Comparison of ENCODE assay signal across 7 mouse cellular contexts in the genomic region with DNA sequence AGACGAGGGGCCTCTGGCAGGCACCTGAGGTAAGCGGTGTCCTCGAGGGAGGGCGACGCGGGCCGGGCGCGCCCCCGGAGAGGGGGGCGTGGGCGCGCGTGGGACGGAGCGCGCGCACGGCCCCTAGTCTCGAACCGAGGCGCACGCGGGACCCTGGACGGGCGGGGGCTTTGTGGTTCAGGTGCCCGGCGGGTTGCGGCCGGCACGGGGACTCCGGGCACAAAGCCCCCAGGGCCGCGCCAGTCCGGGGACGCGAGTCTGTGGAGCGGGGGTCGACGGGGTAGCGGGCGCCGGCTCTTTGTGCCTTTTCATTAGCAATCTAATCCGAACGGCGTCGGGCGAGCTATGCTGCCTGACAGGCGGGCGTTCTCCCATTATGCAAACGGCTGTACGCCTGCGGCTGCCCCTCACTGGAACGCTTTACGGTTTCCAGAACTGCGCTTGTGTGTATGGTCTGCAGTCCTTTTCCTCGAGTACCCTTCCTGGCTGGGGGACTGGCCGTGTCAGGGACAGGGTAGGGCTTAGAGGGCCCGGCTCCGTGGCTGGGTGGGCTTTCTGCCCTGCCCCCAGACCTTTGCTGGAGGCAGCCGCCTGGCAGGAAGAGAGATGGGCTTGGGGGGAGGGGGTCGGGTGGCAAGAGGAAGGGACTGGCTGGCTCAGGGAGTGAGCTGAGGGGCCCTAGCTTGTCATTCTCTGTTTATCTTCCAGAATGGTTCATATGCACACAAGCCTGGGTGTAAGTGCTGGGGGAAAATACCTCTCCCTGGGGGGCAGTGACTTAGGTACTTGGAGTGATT. TPM values are rescaled to one million over a fixed set of nuclear protein-coding genes. Genes with fewer than 3 reads are reported as not detected.
A peak's percentile ranks its signal among the peaks of the same experiment; 100 is the strongest.
DNase-seq lines count a peak whose midpoint lies in the region; ATAC-seq and TF ChIP-seq lines count a peak whose summit lies in the region.

No protein-coding gene starts in this region.

- peak overlapping the region; percentile 95 for H3K9ac ChIP-seq in MEL (ENCODE audit: control insufficient read depth, low read depth, low read length, poor library complexity, severe bottlenecking)
- H3K9ac ChIP-seq in forebrain, embryonic 14.5 days (ENCODE audit: low read length) = peak overlapping the region; percentile 96
- H3K9ac ChIP-seq in hindbrain, embryonic 12.5 days = peak overlapping the region; percentile 92

- ATAC-seq in forebrain, embryonic 14.5 days = peak; percentile 77
- peak; percentile 78 for ATAC-seq in hindbrain, embryonic 12.5 days (ENCODE audit: low FRiP score)

- no peak for TF ChIP-seq CTCF in MEL (IDR thresholded peaks at IDR 0.05 in 2 of 3, conservative IDR thresholded peaks at IDR 0.05 in 1 of 3; ENCODE audit: control insufficient read depth in 1 of 3, insufficient read depth in 1 of 3, low read depth in 2 of 3, low read length in 3 of 3, poor library complexity in 1 of 3, severe bottlenecking in 1 of 3)
- TF ChIP-seq CTCF in brain, embryonic 14.5 days (IDR thresholded peaks at IDR 0.05; ENCODE audit: borderline replicate concordance, extremely low read depth, insufficient read depth, insufficient read length) = no peak

- 0 out of 4 replicates have a peak, but pooled peaks of 1 of the 2 experiments have one; percentile 2 for TF ChIP-seq EP300 in MEL (IDR thresholded peaks at IDR 0.05; ENCODE audit: low read depth in 1 of 2, low read length in 2 of 2)

- no peak; a peak in 1 of 4 replicates for TF ChIP-seq POLR2A in MEL (IDR thresholded peaks at IDR 0.05; ENCODE audit: control insufficient read depth in 1 of 2, insufficient read depth in 1 of 2, low read depth in 1 of 2, low read length in 2 of 2, poor library complexity in 1 of 2)
- TF ChIP-seq POLR2A in brain, embryonic 14.5 days (IDR thresholded peaks at IDR 0.05; ENCODE audit: borderline replicate concordance, extremely low read depth, insufficient read depth, insufficient read length, poor library complexity, severe bottlenecking) = no peak

- H3K4me1 ChIP-seq in MEL (ENCODE audit: control insufficient read depth in 1 of 2, insufficient read depth in 2 of 2, low read length in 2 of 2) = peaks cover 28 to 48% of the 10 kb centered on the region in 2 experiments
- peaks cover 18% of the 10 kb centered on the region for H3K4me1 ChIP-seq in forebrain, embryonic 14.5 days (ENCODE audit: control insufficient read depth, insufficient read depth, low read length)
- H3K4me1 ChIP-seq in hindbrain, embryonic 12.5 days = peaks cover 41% of the 10 kb centered on the region

- no peaks in the 10 kb centered on the region for H3K9me3 ChIP-seq in MEL (replicated peaks; ENCODE audit: insufficient read depth, low read length)
- H3K9me3 ChIP-seq in forebrain, embryonic 14.5 days (replicated peaks; ENCODE audit: control insufficient read depth, low read length) = no peaks in the 10 kb centered on the region
- H3K9me3 ChIP-seq in hindbrain, embryonic 12.5 days (replicated peaks) = peaks cover 6% of the 10 kb centered on the region; the same call in 1 of the 2 replicates

- H3K4me2 ChIP-seq in forebrain, embryonic 14.5 days (ENCODE audit: low read length) = peak overlapping the region; percentile 84
- peak overlapping the region; percentile 76 for H3K4me2 ChIP-seq in hindbrain, embryonic 12.5 days (replicated peaks)

- peaks cover 0 to 35% of the 10 kb centered on the region in 2 experiments; a peak in 2 of 4 replicates for H3K36me3 ChIP-seq in MEL (ENCODE audit: control insufficient read depth in 1 of 2, insufficient read depth in 2 of 2, low read length in 2 of 2)
- H3K36me3 ChIP-seq in forebrain, embryonic 14.5 days (ENCODE audit: control insufficient read depth, insufficient read depth, low read length) = no peaks in the 10 kb centered on the region
- no peaks in the 10 kb centered on the region for H3K36me3 ChIP-seq in hindbrain, embryonic 12.5 days

- DNase-seq in MEL (ENCODE audit: low read depth, low spot score) = peak; percentile 70
- peak; percentile 86 for DNase-seq in brain, embryonic 14.5 days (ENCODE audit: low read depth)
- peak; percentile 81 for DNase-seq in forebrain, embryonic 14.5 days (ENCODE audit: low spot score)
- peak; percentile 24 for DNase-seq in left cerebral cortex, adult 11 months (ENCODE audit: low spot score)
- DNase-seq in lung, postnatal 25 days (ENCODE audit: low spot score) = peak; percentile 5
- DNase-seq in right cerebral cortex, postnatal 10 days (ENCODE audit: low spot score in 2 of 2) = peak; percentile 59 to 64

- H3K27me3 ChIP-seq in MEL (ENCODE audit: control insufficient read depth in 1 of 2, insufficient read depth in 2 of 2, low read length in 2 of 2) = no peaks in the 10 kb centered on the region
- no peaks in the 10 kb centered on the region for H3K27me3 ChIP-seq in forebrain, embryonic 14.5 days (replicated peaks; ENCODE audit: control insufficient read depth, insufficient read depth, low read length)
- no peaks in the 10 kb centered on the region for H3K27me3 ChIP-seq in hindbrain, embryonic 12.5 days

- peak overlapping the region; percentile 61 for H3K27ac ChIP-seq in MEL (ENCODE audit: control insufficient read depth, low read depth, low read length)
- H3K27ac ChIP-seq in forebrain, embryonic 14.5 days (ENCODE audit: low read depth, low read length) = peak overlapping the region; percentile 94
- H3K27ac ChIP-seq in hindbrain, embryonic 12.5 days = peak overlapping the region; percentile 95

- peak overlapping the region; percentile 88 to 97 for H3K4me3 ChIP-seq in MEL (ENCODE audit: control insufficient read depth in 1 of 2, insufficient read depth in 1 of 2, low read depth in 2 of 2, low read length in 2 of 2)
- H3K4me3 ChIP-seq in forebrain, embryonic 14.5 days (ENCODE audit: low read depth, low read length) = peak overlapping the region; percentile 90
- H3K4me3 ChIP-seq in hindbrain, embryonic 12.5 days = peak overlapping the region; percentile 62

- WGBS in forebrain, embryonic 14.5 days = 1% methylated on average over 59 of the region's 62 CpGs
- whole genome bisulfite sequencing in hindbrain, embryonic 12.5 days = under 1% methylated on average over 59 of the region's 62 CpGs

- TF ChIP-seq RAD21 in MEL (IDR thresholded peaks at IDR 0.05; ENCODE audit: low read depth, low read length) = no peak

- H3K79me2 ChIP-seq in MEL (ENCODE audit: control insufficient read depth, insufficient read depth, low read length, poor library complexity) = peaks cover 30% of the 10 kb centered on the region

TF ChIP-seq in MEL, 35 proteins besides CTCF, POLR2A, EP300 and RAD21:
- TF ChIP-seq NELFE (IDR thresholded peaks at IDR 0.05; ENCODE audit: low read depth, low read length) (no peak), SIN3A (IDR thresholded peaks at IDR 0.05; ENCODE audit: low read length) (peak; percentile 6), MXI1 (IDR thresholded peaks at IDR 0.05; ENCODE audit: low read depth, low read length) (peak; percentile 77; the same call in 1 of the 2 replicates), MAFK (IDR thresholded peaks at IDR 0.05; ENCODE audit: borderline replicate concordance, low read depth, low read length) (no peak), UBTF (IDR thresholded peaks at IDR 0.05; ENCODE audit: borderline replicate concordance, insufficient read depth, low read depth, low read length) (0 out of 2 replicates have a peak, but pooled peaks have one; percentile 34)

RNA-seq across cellular contexts. Expression of a gene that starts 0.5 kb away (rescaled TPM):
- total RNA-seq in MEL (2012; rRNA removed) = 5.8 and 5.9 TPM in 2 replicates
- polyA plus RNA-seq in MEL (2012; ENCODE audit: insufficient read depth in 1 of 2, insufficient read length in 2 of 2, low read depth in 1 of 2, low replicate concordance in 2 of 2, missing spikeins in 1 of 2) = 1 to 10 TPM in 1 of 2 experiments, not detected in 1; 9.5 TPM
- polyA plus RNA-seq in brain, embryonic 14.5 days (2012; rRNA removed) = 12.1 and 16.4 TPM in 2 replicates
- 2.9 and 4.2 TPM in 2 replicates for polyA plus RNA-seq in forebrain, embryonic 14.5 days (2014; fragmentation: Nextera tagmentation; extraction: Ambion mirVana)
- polyA plus RNA-seq in hindbrain, embryonic 12.5 days (2016; fragmentation: Nextera tagmentation; extraction: Ambion mirVana) = 12.3 and 13.8 TPM in 2 replicates

RNA-seq across cellular contexts. Expression of a gene that starts 25.5 kb away (rescaled TPM):
- total RNA-seq in MEL (2012; rRNA removed) = 0.36 and 0.62 TPM in 2 replicates
- polyA plus RNA-seq in MEL (2012; ENCODE audit: insufficient read depth in 1 of 2, insufficient read length in 2 of 2, low read depth in 1 of 2, low replicate concordance in 2 of 2, missing spikeins in 1 of 2) = under 1 TPM in 1 of 2 experiments, not detected in 1; 0.35 TPM
- polyA plus RNA-seq in brain, embryonic 14.5 days (2012; rRNA removed) = 1.3 and 2.2 TPM in 2 replicates
- polyA plus RNA-seq in forebrain, embryonic 14.5 days (2014; fragmentation: Nextera tagmentation; extraction: Ambion mirVana) = 1.1 and 1.2 TPM in 2 replicates
- polyA plus RNA-seq in hindbrain, embryonic 12.5 days (2016; fragmentation: Nextera tagmentation; extraction: Ambion mirVana) = 1.3 and 2.0 TPM in 2 replicates

RNA-seq across cellular contexts. Expression of a gene that starts 31.5 kb away (rescaled TPM):
- total RNA-seq in MEL (2012; rRNA removed) = 137 and 166 TPM in 2 replicates
- polyA plus RNA-seq in MEL (2012; ENCODE audit: insufficient read depth in 1 of 2, insufficient read length in 2 of 2, low read depth in 1 of 2, low replicate concordance in 2 of 2, missing spikeins in 1 of 2) = 1,000 to 10,000 TPM in 1 of 2 experiments, 100 to 1,000 TPM in 1; 297 to 2,006 TPM
- 96.5 and 127 TPM in 2 replicates for polyA plus RNA-seq in brain, embryonic 14.5 days (2012; rRNA removed)
- polyA plus RNA-seq in forebrain, embryonic 14.5 days (2014; fragmentation: Nextera tagmentation; extraction: Ambion mirVana) = 317 and 319 TPM in 2 replicates
- polyA plus RNA-seq in hindbrain, embryonic 12.5 days (2016; fragmentation: Nextera tagmentation; extraction: Ambion mirVana) = 346 and 373 TPM in 2 replicates

RNA-seq across cellular contexts. Expression of a gene that starts 42.0 kb away (rescaled TPM):
- 2.6 and 3.3 TPM in 2 replicates for total RNA-seq in MEL (2012; rRNA removed)
- 1 to 10 TPM in 1 of 2 experiments, not detected in 1; 7.5 TPM for polyA plus RNA-seq in MEL (2012; ENCODE audit: insufficient read depth in 1 of 2, insufficient read length in 2 of 2, low read depth in 1 of 2, low replicate concordance in 2 of 2, missing spikeins in 1 of 2)
- 46.6 and 63.5 TPM in 2 replicates for polyA plus RNA-seq in brain, embryonic 14.5 days (2012; rRNA removed)
- polyA plus RNA-seq in forebrain, embryonic 14.5 days (2014; fragmentation: Nextera tagmentation; extraction: Ambion mirVana) = 6.6 and 12.4 TPM in 2 replicates
- 19.6 and 23.0 TPM in 2 replicates for polyA plus RNA-seq in hindbrain, embryonic 12.5 days (2016; fragmentation: Nextera tagmentation; extraction: Ambion mirVana)

Comparison
In these comparisons a context has a peak if more than half of its experiments do, and no peak if none do; other contexts are left out.
1. Peak in every context shown above with its lines: DNase-seq, ATAC-seq, H3K4me3 ChIP-seq and H3K27ac ChIP-seq.
2. DNase-seq: peak in every context shown above with its lines; median percentile 86 in brain, embryonic 14.5 days; 81 in forebrain, embryonic 14.5 days; 70 in MEL; 62 in right cerebral cortex, postnatal 10 days; 24 in left cerebral cortex, adult 11 months; 5 in lung, postnatal 25 days.